Mouse (Mus musculus) large intestine, adult 2 months (tissue): ENCODE measurements at regions not wholly inside any gene's neighbourhood (a gene's known extent, or its start where the extent isn't known, plus 50 kb on each side); places are given as distances from the start of the nearest gene placed in this dataset.

ENCODE experiments used
- DNase-seq: peaks from one replicate; pipeline ENCODE4 v3.0.0-alpha.2; 2012; ENCODE audit warnings: low read depth, low spot score
- WGBS: fragments of 180-500 bp; shearing (Covaris S2); methylation state at CpG from one replicate; pipeline ENCODE4 v1.1.7; 2018; 5-methylcytosine and 5-hydroxymethylcytosine counted together

GRCm38 (mm10) chr13:110450526-110450925 lies 55.7 kb downstream of the Plk2 start:
- DNase-seq, result no peak
- 43% methylated on average over 1 of the region's 1 CpGs for WGBS

DNA sequence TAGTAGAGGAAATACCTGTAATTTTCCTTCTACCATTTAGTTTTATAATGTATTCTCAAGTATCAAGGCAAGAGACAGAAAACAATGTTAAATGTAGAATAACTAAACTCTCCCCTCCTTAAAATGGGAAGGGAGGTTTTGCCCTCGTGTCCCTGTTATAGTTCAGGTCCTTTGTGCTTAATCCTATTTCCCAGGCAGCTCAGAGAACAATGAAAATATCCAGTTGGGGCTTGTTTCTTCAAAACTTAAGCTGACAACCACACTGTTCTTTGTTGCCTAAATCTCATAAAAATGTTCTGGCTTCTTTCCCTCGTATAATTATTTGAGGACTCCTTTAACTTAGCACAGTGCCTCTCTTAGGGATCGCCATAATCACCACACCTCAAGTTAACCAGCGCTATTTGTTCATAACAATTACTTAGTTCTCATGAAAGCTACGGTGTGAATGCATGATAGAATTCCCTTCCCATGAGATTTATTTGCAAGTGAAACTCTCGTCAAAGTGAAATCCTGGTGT lies 57.2 kb downstream of the Plk2 start:
- no peak for DNase-seq
- WGBS, result 58% methylated on average over 6 of the region's 6 CpGs

DNA sequence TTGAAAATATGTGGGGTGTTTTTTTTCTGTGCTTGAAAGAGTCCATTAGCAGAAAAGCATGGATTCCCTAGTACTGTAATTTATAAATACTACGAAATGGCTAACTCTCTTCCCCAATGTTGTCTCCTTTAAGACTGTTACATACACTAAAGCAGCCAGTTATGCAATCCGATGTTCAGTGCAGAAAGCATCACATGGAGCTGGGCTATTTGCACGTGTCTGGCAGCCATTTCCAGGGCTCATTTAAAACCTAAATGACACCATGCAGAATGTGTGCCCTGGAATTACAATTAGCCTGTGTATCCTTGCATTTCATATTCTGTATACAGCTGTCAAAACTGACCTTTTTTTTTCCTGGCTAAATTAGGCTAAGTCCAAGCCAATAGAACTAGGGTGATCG lies 60.2 kb downstream of the Plk2 start:
- WGBS, result 60% methylated on average over 4 of the region's 4 CpGs
- no peak for DNase-seq

- DNase-seq, result no peak
- 63% methylated on average over 5 of the region's 5 CpGs for WGBS
These were observed 60.8 kb downstream of the Plk2 start for GRCm38 (mm10) chr13:110455569-110456196.

DNA sequence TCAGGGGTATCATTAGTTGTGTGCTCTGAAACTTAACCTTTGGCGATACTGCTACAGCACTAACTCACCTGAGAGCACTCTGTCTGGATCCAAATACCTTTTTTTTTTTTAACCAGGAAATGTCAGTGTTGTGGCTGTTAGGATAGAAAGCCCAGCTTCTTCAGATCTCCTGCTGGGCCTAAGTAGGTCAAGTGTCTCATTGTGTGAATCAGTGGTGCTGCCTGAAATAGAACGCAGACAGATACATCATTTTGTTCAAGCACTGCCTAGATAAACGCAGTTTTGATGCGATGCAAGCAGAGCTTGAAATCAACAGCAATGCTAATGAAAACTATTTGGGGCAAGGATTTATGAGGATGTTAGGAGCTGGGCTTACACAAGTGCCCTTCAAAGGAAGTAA lies 63.9 kb downstream of the Plk2 start:
- no peak for DNase-seq
- 68% methylated on average over 4 of the region's 4 CpGs for WGBS

GRCm38 (mm10) chr13:110461581-110461980 lies 66.7 kb downstream of the Plk2 start:
- 71% methylated on average over 13 of the region's 13 CpGs for whole genome bisulfite sequencing

GRCm38 (mm10) chr13:110471526-110471925 lies 76.7 kb downstream of the Plk2 start:
- 48% methylated on average over 4 of the region's 4 CpGs for WGBS
- DNase-seq, result no peak

More at GRCm38 (mm10) chr13:110461581-110461980, 66.7 kb downstream of the Plk2 start:
- DNase-seq, result no peak

- DNase-seq, result no peak
- 89% methylated on average over 5 of the region's 5 CpGs for WGBS
These were observed 82.9 kb downstream of the Plk2 start for GRCm38 (mm10) chr13:110477709-110478108.

DNA sequence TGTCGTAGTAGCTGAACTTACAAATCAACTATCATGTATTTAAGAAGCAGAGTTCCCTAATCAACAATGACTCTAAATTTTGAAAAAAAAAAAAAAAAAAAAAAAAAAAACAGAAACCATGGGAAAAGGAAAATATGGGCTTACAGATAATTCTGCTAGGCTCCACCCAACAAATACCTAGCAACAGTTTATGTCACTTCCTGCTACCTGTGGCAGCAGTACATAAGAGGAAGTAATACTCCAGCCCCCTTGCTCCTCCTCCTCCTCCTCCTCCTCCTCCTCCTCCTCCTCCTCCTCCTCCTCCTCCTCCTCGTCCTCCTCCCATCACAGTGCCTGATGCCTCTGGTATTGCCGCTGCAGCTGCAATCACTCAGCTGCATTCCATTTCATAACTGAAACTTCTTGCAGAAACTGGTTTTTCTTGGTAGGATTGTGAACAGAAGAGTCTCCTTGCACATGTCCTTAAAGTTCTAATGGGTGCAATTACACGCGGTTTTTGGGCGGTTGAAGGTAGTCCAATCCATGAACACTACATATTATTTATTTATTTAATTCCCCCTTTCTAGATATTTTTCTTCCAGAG lies 89.6 kb downstream of the Plk2 start:
- WGBS, result 79% methylated on average over 5 of the region's 6 CpGs
- DNase-seq, result no peak

- no peak for DNase-seq
- WGBS, result 94% methylated on average over 1 of the region's 1 CpGs
These were observed 90.7 kb downstream of the Plk2 start for GRCm38 (mm10) chr13:110485515-110485914.

GRCm38 (mm10) chr13:110490166-110490565 lies 95.3 kb downstream of the Plk2 start:
- 78% methylated on average over 2 of the region's 2 CpGs for WGBS
- DNase-seq, result no peak

DNA sequence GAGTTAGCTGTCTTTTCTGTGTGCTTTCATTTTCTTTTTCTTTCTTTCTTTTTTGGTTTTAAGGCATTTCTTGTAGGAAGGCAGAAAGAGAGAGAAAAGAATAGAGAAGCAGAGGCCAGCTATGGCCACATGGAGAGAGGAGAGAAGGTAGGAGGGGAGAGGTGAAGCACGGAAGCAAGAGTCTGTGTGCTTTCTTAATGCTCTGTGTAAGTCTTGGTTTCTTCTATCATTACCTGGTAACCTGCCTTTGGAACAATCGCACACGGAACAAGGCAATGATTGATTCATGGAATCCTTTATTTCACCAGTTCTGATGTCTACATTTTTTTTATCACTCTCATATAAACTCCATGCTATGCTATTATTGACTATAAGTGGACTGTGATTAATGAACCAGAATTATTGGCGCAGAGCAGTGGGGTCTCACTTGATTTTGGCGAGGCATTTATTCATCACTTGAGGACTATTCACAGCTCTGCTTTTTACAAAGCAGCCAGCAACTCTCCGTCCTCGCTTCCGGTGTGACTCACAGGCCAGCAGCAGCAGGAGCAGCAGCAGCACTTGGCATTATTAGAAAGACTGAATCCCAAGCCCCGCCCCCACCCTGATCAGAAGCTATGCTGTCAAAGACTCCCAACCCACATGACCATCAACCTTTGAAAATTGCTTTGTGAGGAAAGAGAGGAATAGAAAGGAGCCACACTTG lies 97.6 kb downstream of the Plk2 start:
- 70% methylated on average over 9 of the region's 9 CpGs for WGBS
- DNase-seq, result no peak

DNA sequence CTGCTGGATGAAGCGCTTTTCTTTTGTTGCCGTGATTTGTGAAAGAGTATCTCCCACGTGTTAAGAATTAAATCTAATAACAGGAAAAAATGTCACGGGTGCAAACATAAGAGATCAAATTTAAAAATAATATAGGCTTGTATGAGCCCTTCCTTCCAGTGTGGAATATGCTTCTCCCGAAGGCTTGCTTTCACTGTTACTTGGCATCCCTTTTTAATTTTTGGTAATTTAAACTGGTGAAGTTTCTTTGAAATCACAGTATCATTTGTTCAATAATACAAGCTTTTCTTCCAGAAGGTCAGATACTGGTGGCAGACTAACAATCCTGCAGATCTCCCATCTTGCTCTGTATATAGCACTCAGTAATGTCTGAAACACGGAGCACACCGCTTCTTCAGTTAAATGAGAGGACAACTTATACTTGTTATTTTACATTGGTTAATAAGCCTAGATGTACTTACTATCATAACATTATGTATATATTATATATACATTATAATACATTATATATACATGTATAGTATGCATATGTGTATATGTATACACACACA lies 98.2 kb downstream of the Plk2 start:
- WGBS, result 87% methylated on average over 7 of the region's 7 CpGs
- no peak for DNase-seq

DNA sequence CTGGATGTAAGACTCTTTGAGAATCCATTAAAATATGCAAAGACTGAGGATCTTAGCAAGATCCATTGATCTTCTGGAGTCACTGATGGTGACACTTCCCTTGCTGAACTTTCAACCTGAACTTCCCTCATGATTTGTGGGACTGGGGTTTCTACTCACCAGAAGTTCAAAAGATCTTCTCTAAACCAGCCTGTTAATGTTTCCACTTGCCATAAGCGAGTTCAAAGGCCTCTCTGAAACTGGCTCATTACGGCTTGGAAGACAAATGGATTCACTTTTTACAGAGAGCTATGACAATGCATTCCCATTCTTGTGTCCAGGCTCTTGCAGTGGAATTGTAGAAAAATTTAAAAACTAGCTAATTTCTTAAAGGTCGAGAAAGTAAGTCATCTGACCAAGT lies 102.6 kb downstream of the Plk2 start:
- no peak for DNase-seq
- 93% methylated on average over 3 of the region's 3 CpGs for WGBS

DNA sequence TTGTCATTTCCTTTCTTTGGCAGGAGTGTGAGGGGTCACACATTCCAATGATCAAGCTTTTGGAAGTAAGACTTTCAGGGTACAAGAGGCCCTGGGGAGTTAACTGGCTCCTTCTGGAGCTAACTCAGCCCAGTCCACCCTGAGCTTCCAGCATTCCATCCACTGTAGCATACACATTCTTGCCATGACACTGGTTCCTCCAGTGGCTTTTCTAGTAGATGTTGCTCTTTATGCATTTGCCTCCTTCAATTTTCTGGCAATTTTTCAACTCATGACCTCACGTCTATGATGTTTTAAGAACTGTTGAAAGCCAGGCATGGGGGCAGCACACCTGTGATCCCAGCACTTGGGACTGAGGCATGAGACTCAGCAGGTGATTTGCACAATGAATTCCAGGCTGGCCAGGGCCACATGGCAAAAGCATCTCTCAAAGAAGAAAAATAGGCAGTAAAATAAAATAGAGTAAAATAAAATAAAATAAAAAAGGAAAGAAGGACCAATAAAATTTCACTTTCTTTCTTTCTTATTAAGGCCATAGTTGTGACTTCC lies 113.0 kb downstream of the Plk2 start:
- WGBS, result 74% methylated on average over 1 of the region's 1 CpGs
- no peak for DNase-seq

GRCm38 (mm10) chr13:110517986-110518385 lies 123.1 kb downstream of the Plk2 start:
- no peak for DNase-seq
- WGBS, result 92% methylated on average over 8 of the region's 8 CpGs

DNA sequence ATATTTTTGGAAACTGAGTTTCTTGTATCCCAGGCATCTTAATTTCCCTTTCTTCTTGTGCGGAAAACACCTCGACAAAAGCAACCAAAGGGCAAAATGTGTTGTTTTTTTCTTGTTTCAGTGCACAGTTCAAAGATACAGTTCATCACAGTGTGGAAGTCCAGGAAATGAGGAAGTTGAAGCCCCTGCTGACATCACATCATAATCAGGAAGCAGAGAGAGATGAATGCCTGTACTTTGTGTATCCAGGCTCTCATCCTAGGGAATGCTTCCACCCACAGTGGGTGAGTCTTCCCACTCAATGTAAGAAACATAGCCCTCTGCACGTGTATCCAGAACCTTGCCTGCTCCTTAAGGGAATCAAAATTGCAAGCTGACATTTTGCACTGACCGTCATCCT lies 128.1 kb downstream of the Plk2 start:
- WGBS, result 90% methylated on average over 4 of the region's 4 CpGs
- no peak for DNase-seq

- DNase-seq, result no peak
- 50% methylated on average over 3 of the region's 3 CpGs for WGBS
These were observed 132.8 kb downstream of the Plk2 start for GRCm38 (mm10) chr13:110527681-110528080.

DNA sequence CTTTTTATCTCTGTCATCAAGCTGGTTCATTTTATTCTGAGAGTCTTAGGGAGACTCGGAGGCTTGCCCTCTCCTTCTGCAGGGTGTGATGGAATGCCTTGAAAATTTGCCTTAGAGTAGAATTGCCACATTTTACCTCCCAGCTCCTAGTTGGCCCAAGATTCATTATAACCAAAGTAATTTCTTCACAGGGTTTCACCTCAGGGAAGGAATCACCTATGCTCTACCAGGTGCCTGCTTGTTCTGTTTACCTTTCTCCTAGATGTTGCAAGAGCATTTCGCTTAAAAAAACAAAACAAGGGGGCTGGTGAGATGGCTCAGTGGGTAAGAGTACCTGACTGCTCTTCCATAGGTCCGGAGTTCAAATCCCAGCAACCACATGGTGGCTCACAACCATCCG lies 134.8 kb downstream of the Plk2 start:
- 90% methylated on average over 4 of the region's 4 CpGs for WGBS
- DNase-seq, result no peak

- no peak for DNase-seq
These were observed 139.5 kb downstream of the Plk2 start for GRCm38 (mm10) chr13:110534320-110534764.

More at GRCm38 (mm10) chr13:110534320-110534764, 139.5 kb downstream of the Plk2 start:
- WGBS, result 62% methylated on average over 7 of the region's 7 CpGs
